Mouse (Mus musculus): ENCODE data around the gene Cacna2d3. TPM values are rescaled to one million over a fixed set of nuclear protein-coding genes. Genes with fewer than 3 reads are reported as not detected.

The Cacna2d3 gene
- polyA plus RNA-seq, 1 experiment from 2014 or later: 0.45 TPM

DNA sequence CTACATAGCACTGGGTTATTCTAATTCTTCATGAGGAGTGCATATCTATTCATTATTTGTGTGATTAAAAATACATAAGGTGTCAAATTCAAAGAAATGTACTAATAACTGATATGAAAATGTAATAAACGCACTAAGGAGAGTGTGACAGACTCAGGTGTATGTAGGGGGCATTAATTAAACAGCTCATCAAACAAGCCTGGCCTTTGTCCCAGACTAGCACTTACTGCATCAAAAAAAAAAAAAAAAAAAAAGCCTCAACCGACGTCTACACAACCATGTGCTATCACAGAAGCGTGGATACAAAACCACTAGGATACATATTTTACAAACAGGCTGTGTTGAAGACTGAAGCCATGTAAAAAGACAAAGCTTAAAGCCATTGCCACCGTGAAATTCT, 169.2 kb downstream of the Cacna2d3 start:
- Histone ChIP-seq H3K4me1 (ENCODE audit: insufficient read depth) (no peaks in the 10 kb centered on the region), H3K4me3 (ENCODE audit: low read depth, low read length) (no peak overlapping the region), H3K36me3 (ENCODE audit: insufficient read depth) (no peaks in the 10 kb centered on the region), H3K4me2 (no peak overlapping the region), H3K27me3 (ENCODE audit: insufficient read depth, low read length) (no peaks in the 10 kb centered on the region), H3K9ac (no peak overlapping the region), H3K27ac (ENCODE audit: low read depth) (no peak overlapping the region), H3K9me3 (ENCODE audit: low read depth, low read length) (no peaks in the 10 kb centered on the region)
- ATAC-seq (ENCODE audit: insufficient read depth) (no peak), DNase-seq (no peak)
- TF ChIP-seq CTCF (IDR thresholded peaks at IDR 0.05; ENCODE audit: low read depth): no peak
- 80% methylated on average over 5 of the region's 5 CpGs for WGBS

DNA sequence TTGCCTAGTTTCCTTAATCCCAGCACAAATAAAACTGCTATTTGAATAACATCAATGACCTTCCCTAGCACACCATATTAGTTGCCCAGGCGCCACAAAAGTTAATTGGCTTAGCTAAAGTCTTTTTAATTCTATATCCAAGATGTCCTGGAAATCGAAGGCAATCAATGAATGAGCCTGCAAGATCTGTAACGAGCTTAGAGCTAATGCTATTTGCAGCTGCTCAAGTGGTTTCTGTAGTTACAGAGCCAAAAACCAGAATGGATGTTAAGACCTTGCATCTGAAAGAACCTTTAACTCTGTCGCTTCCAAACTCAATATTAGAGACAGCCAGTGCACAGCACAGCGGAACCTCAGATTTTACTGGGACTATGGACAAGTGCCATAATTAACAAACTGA, 173.0 kb downstream of the Cacna2d3 start:
- H3K27ac ChIP-seq (ENCODE audit: low read depth): no peak overlapping the region
- no peaks in the 10 kb centered on the region for H3K4me1 ChIP-seq (ENCODE audit: insufficient read depth)
- TF ChIP-seq CTCF (IDR thresholded peaks at IDR 0.05; ENCODE audit: low read depth): no peak
- no peak overlapping the region for H3K9ac ChIP-seq
- DNase-seq (no peak), ATAC-seq (ENCODE audit: insufficient read depth) (no peak)
- WGBS: 79% methylated on average over 5 of the region's 5 CpGs
- H3K4me3 ChIP-seq (ENCODE audit: low read depth, low read length): no peak overlapping the region
- no peaks in the 10 kb centered on the region for H3K27me3 ChIP-seq (ENCODE audit: insufficient read depth, low read length)
- H3K9me3 ChIP-seq (ENCODE audit: low read depth, low read length): no peaks in the 10 kb centered on the region
- H3K4me2 ChIP-seq: no peak overlapping the region
- H3K36me3 ChIP-seq (ENCODE audit: insufficient read depth): no peaks in the 10 kb centered on the region

DNA sequence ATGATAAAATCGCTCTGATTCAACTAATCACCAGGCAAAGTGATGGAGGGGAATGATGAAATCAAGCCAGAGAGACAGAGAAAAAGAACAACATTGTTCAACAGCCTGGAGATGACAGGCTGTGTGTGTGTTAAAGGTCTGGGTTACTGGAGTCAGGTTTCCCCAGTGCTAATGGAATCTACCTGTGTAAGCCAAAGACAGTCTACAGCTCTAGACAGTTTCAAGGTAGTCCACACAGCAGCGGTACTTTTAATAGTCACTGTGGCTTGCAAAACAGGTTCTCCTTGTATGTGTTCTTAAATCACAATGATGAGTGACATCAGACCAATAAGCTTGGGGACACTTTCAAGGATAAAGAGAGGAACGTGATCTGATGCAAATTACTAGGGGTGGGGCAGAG, 191.1 kb downstream of the Cacna2d3 start:
- no peak overlapping the region for H3K27ac ChIP-seq (ENCODE audit: low read depth)
- ATAC-seq (ENCODE audit: insufficient read depth) (no peak), DNase-seq (no peak)
- H3K27me3 ChIP-seq (ENCODE audit: insufficient read depth, low read length): no peaks in the 10 kb centered on the region
- H3K36me3 ChIP-seq (ENCODE audit: insufficient read depth): no peaks in the 10 kb centered on the region
- no peak overlapping the region for H3K4me3 ChIP-seq (ENCODE audit: low read depth, low read length)
- H3K4me2 ChIP-seq: no peak overlapping the region
- H3K9ac ChIP-seq: no peak overlapping the region
- no peak for TF ChIP-seq CTCF (IDR thresholded peaks at IDR 0.05; ENCODE audit: low read depth)
- H3K4me1 ChIP-seq (ENCODE audit: insufficient read depth): no peaks in the 10 kb centered on the region
- 69% methylated on average over 3 of the region's 3 CpGs for WGBS
- H3K9me3 ChIP-seq (ENCODE audit: low read depth, low read length): no peaks in the 10 kb centered on the region

DNA sequence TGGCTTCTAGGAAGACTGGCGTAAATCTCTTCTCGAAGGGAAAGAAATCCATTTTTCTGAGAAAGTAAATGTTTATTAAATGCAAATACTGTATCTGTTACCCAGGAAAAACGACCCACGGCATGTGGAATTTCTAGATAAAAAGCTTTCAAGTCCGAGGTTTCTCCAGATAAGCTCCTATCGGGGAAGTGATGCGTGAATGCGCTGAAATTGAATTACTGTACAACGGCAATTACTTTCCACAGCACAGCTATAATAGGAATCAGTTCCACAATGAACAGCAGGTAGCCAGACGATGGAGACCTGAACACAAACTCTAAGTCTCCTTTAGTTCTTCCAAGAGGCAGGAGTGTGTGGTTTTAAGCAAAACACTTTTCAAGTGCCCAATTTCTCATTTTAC, 193.0 kb downstream of the Cacna2d3 start:
- H3K36me3 ChIP-seq (ENCODE audit: insufficient read depth): no peaks in the 10 kb centered on the region
- no peak for TF ChIP-seq CTCF (IDR thresholded peaks at IDR 0.05; ENCODE audit: low read depth)
- H3K4me2 ChIP-seq: no peak overlapping the region
- H3K9ac ChIP-seq: no peak overlapping the region
- no peaks in the 10 kb centered on the region for H3K4me1 ChIP-seq (ENCODE audit: insufficient read depth)
- DNase-seq: no peak
- H3K4me3 ChIP-seq (ENCODE audit: low read depth, low read length): no peak overlapping the region
- ATAC-seq (ENCODE audit: insufficient read depth): no peak
- no peaks in the 10 kb centered on the region for H3K27me3 ChIP-seq (ENCODE audit: insufficient read depth, low read length)
- 44% methylated on average over 10 of the region's 10 CpGs for WGBS
- H3K27ac ChIP-seq (ENCODE audit: low read depth): no peak overlapping the region
- no peaks in the 10 kb centered on the region for H3K9me3 ChIP-seq (ENCODE audit: low read depth, low read length)

DNA sequence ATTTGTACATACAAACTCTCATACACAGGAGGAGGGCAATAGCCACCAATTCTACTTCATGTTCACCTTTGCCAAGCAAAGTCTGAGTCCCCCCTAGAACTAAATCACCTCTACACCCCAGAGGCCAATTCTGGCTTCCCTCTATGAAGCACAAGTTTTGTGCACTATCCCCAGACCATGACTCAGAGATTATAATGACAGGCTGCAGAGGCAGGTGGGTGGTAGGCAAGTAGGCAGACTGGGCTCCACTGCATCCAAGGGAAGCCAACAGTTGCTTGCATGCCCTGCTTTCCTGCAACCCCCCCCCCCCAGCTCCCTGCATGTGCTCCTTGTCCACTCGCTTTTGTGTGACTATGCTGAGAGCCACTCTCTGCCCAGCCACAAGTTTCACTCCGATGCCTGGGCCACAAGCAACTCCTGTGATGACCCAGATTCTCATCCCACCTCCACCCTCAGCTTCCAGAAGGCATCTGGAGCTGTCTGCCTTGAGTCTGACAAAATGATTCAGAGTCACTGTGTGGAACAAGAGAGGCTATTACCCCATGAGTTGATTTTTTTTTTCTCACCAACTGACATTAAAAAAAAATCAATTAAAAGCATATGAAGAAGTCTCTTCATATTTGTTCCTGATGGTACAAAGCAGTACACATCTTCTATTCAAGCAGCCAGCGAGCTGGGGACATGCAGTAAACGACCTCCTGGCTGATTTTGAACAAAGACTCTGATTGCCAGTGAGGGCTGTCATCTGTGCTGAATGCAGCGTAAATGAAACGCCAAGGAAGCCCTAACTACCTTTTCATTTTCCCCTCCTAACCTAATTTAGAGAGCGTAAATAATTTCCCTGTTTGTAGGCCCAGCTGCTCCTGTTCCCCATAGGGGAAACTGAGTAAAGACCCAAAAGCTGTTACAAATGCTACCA, 201.7 kb downstream of the Cacna2d3 start:
- no peak for TF ChIP-seq CTCF (IDR thresholded peaks at IDR 0.05; ENCODE audit: low read depth)
- Histone ChIP-seq H3K9me3 (ENCODE audit: low read depth, low read length) (no peaks in the 10 kb centered on the region), H3K27ac (ENCODE audit: low read depth) (no peak overlapping the region), H3K4me1 (ENCODE audit: insufficient read depth) (no peaks in the 10 kb centered on the region), H3K4me3 (ENCODE audit: low read depth, low read length) (no peak overlapping the region), H3K27me3 (ENCODE audit: insufficient read depth, low read length) (no peaks in the 10 kb centered on the region), H3K36me3 (ENCODE audit: insufficient read depth) (no peaks in the 10 kb centered on the region), H3K4me2 (no peak overlapping the region), H3K9ac (no peak overlapping the region)
- no peak for ATAC-seq (ENCODE audit: insufficient read depth)
- DNase-seq: no peak
- 62% methylated on average over 7 of the region's 7 CpGs for WGBS

DNA sequence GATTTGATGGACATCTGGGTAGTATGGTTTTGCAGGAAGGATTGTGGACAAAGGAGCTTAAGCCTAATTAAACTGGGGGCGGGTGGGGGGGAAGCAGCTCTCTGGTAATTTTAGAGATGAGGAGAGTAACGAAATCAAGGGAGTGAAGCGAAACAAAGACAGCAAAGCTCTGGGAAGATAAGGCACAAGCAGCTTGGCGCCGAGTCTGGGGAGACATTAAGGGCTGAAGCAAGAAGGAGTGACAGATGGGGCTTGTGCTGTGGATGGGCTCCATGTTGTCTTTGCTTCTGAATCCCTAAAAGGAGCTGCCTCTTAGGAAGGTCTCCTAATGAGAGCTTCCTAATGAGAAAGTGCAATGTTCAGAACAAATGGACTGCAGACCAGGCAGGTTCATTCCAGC, 219.0 kb downstream of the Cacna2d3 start:
- no peak for TF ChIP-seq CTCF (IDR thresholded peaks at IDR 0.05; ENCODE audit: low read depth)
- Histone ChIP-seq H3K27me3 (ENCODE audit: insufficient read depth, low read length) (no peaks in the 10 kb centered on the region), H3K4me3 (ENCODE audit: low read depth, low read length) (no peak overlapping the region), H3K9me3 (ENCODE audit: low read depth, low read length) (no peaks in the 10 kb centered on the region), H3K4me2 (no peak overlapping the region), H3K9ac (no peak overlapping the region), H3K27ac (ENCODE audit: low read depth) (no peak overlapping the region), H3K36me3 (ENCODE audit: insufficient read depth) (no peaks in the 10 kb centered on the region), H3K4me1 (ENCODE audit: insufficient read depth) (no peaks in the 10 kb centered on the region)
- DNase-seq: no peak
- ATAC-seq (ENCODE audit: insufficient read depth): no peak
- 53% methylated on average over 5 of the region's 5 CpGs for WGBS

DNA sequence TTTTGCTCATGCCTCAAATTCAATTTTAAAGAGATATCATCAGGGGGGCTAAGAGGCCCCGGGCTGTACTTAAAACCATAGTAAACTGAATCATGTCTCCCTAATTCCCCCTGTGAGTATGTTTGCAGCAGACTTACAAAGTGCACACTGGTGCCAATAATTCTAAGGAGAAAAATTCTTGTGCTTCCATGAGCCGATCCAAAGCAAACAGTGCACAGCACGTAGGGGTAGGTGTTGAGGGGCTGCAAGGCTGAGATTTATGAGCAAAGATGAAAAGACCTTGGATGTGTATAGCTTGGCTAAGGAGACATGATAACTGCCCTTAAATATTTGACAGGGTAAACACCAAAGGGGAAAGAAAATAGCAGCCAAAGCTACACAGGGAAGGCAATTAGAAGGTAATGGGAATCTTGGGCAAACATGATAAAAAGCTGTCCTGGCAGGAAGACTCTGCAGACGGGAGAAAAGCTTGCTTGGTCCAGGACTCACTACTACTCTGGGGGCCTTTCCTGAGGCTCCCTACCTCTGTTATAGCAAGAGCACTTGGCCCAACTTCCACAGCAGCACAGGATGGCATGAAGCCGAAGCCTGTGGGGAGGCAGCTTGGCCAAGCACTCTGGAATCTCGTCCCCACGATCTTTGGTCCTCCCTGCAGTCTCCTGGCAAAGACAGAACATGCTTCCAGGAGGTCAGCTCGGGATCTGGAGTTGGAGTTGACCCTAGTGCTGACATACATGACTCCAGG, 222.9 kb downstream of the Cacna2d3 start:
- DNase-seq (peak; percentile 13), ATAC-seq (ENCODE audit: insufficient read depth) (peak; percentile 74)
- Histone ChIP-seq H3K9me3 (ENCODE audit: low read depth, low read length) (no peaks in the 10 kb centered on the region), H3K4me3 (ENCODE audit: low read depth, low read length) (no peak overlapping the region), H3K4me1 (ENCODE audit: insufficient read depth) (no peaks in the 10 kb centered on the region), H3K36me3 (ENCODE audit: insufficient read depth) (no peaks in the 10 kb centered on the region), H3K27ac (ENCODE audit: low read depth) (no peak overlapping the region), H3K9ac (no peak overlapping the region), H3K27me3 (ENCODE audit: insufficient read depth, low read length) (no peaks in the 10 kb centered on the region), H3K4me2 (no peak overlapping the region)
- TF ChIP-seq CTCF (IDR thresholded peaks at IDR 0.05; ENCODE audit: low read depth): no peak
- 39% methylated on average over 8 of the region's 8 CpGs for WGBS
